Mouse (Mus musculus) erythroblast, embryonic 14.5 days (primary cell): Measurements from ENCODE around the gene Pitpnm1. TPM values are rescaled to one million over a fixed set of nuclear protein-coding genes. Genes with fewer than 3 reads are reported as not detected.

Experiments
- H3K27me3 ChIP-seq: 2 replicates; pipeline ENCODE4 v1.6.1; 2012; ENCODE audit warnings: inconsistent platforms; ENCODE audit not compliant: control insufficient read depth
- H3K36me3 ChIP-seq: 2 replicates; pipeline ENCODE4 v1.6.1; 2012; ENCODE audit warnings: mild to moderate bottlenecking, inconsistent platforms; ENCODE audit not compliant: control insufficient read depth
- H3K4me1 ChIP-seq: 2 replicates; pipeline ENCODE4 v1.6.1; 2012; ENCODE audit warnings: inconsistent platforms; ENCODE audit not compliant: control insufficient read depth
- H3K4me3 ChIP-seq: replicated peaks from 2 replicates; pipeline ENCODE3; 2012; ENCODE audit warnings: moderate library complexity, mild to moderate bottlenecking, inconsistent platforms
- H3K9me3 ChIP-seq: 2 replicates; pipeline ENCODE4 v1.6.1; 2012; ENCODE audit warnings: low read length, inconsistent platforms, mixed read lengths; ENCODE audit not compliant: control insufficient read depth
- GATA1 ChIP-seq: IDR thresholded peaks from 2 replicates; pipeline ENCODE4 v1.6.1; 2012; ENCODE audit warnings: low read length, inconsistent platforms, mixed read lengths
- TAL1 ChIP-seq: IDR thresholded peaks from 3 replicates; pipeline ENCODE4 v1.6.1; 2012; ENCODE audit warnings: low read length, inconsistent platforms, mixed read lengths
- polyA plus RNA-seq: library from polyadenylated mRNA; stranded (reverse); fragments of >175 nt; gene quantifications from 2 replicates; pipeline ENCODE4 v1.2.3, GENCODE M21; 2012

The Pitpnm1 gene
- polyA plus RNA-seq, 1 experiment: 0.94 TPM

DNA sequence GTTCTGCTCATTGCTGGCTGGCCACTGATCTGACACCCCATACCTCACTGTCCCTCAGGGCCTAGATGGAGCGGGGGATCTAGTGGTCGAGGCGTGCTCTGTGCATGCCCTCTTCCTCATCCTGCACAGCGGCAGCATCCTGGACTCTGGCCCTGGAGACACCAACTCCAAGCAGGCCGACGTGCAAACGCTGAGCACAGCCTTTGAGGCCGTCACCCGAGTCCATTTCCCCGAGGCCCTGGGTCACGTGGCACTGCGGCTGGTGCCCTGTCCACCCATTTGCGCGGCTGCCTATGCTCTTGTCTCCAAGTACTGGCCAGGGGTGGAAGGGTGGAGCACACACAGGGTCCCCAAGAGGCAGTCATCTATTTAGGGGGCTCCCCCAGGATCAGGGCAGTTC, 6.9 kb downstream of the Pitpnm1 start:
- Histone ChIP-seq H3K4me3 (no peak overlapping the region), H3K27me3 (peaks cover 24% of the 10 kb centered on the region), H3K9me3 (no peaks in the 10 kb centered on the region; the same call in 1 of the 2 replicates), H3K4me1 (peaks cover 3% of the 10 kb centered on the region), H3K36me3 (peaks cover 8% of the 10 kb centered on the region)
- TF ChIP-seq GATA1: no peak
- no peak for TF ChIP-seq TAL1

- no peaks in the 10 kb centered on the region for H3K9me3 ChIP-seq
- peaks cover 5% of the 10 kb centered on the region for H3K27me3 ChIP-seq
- H3K4me3 ChIP-seq: no peak overlapping the region
- H3K4me1 ChIP-seq: peaks cover 13% of the 10 kb centered on the region
- no peak for TF ChIP-seq GATA1
- TF ChIP-seq TAL1: no peak
- H3K36me3 ChIP-seq: peaks cover 26% of the 10 kb centered on the region
Observed at GRCm38 (mm10) chr19:4108535-4108934, 8.7 kb downstream of the Pitpnm1 start.

DNA sequence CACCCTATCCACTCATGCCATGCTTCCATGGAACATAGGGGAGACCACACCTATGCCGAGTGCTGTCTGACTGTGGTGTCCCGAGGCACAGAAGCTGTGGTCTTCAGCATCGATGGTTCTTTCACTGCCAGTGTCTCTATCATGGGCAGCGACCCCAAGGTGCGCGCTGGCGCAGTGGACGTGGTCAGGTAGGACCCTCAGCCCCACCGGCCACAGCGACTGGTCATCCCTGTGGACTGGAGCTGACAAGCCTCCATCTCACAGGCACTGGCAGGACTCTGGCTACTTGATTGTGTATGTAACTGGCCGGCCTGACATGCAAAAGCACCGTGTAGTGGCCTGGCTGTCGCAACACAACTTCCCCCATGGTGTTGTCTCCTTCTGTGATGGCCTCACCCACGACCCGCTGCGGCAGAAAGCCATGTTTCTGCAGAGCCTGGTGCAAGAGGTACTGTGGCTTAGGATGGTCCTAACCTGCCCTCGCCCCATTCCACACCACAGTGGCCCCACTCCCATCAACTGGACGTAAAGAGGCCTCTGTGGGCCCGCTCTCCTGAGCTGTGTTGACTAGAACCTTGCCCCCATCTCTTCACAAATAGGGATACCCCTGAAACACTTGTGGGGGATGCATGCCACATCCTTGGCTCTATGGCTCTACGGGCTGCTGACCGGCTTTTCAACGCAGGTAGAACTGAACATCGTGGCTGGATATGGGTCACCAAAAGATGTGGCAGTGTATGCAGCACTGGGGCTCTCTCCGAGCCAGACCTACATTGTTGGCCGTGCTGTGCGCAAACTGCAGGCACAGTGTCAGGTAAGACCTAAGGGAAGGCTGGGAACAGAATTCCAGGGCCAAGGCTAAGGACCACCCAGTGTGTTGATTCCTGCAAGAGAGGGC, 12.5 kb downstream of the Pitpnm1 start:
- no peaks in the 10 kb centered on the region for H3K27me3 ChIP-seq
- H3K4me3 ChIP-seq: no peak overlapping the region
- no peaks in the 10 kb centered on the region for H3K9me3 ChIP-seq
- H3K4me1 ChIP-seq: peaks cover 28% of the 10 kb centered on the region
- H3K36me3 ChIP-seq: peaks cover 62% of the 10 kb centered on the region
- TF ChIP-seq TAL1 (no peak), GATA1 (no peak)

GRCm38 (mm10) chr19:4113186-4113805, 13.5 kb downstream of the Pitpnm1 start:
- H3K27me3 ChIP-seq: no peaks in the 10 kb centered on the region
- H3K4me1 ChIP-seq: peaks cover 30% of the 10 kb centered on the region
- H3K36me3 ChIP-seq: peaks cover 72% of the 10 kb centered on the region
- no peaks in the 10 kb centered on the region for H3K9me3 ChIP-seq
- peak overlapping the region; percentile 29 for H3K4me3 ChIP-seq
- TF ChIP-seq TAL1 (0 out of 3 replicates have a peak, but pooled peaks have one; percentile 20), GATA1 (no peak)

- peaks cover 32% of the 10 kb centered on the region for H3K4me1 ChIP-seq
- H3K4me3 ChIP-seq: peak overlapping the region; percentile 29
- TF ChIP-seq TAL1: no peak
- no peaks in the 10 kb centered on the region for H3K9me3 ChIP-seq
- H3K27me3 ChIP-seq: no peaks in the 10 kb centered on the region
- H3K36me3 ChIP-seq: peaks cover 75% of the 10 kb centered on the region
Observed at GRCm38 (mm10) chr19:4113806-4114230, 14.0 kb downstream of the Pitpnm1 start.

DNA sequence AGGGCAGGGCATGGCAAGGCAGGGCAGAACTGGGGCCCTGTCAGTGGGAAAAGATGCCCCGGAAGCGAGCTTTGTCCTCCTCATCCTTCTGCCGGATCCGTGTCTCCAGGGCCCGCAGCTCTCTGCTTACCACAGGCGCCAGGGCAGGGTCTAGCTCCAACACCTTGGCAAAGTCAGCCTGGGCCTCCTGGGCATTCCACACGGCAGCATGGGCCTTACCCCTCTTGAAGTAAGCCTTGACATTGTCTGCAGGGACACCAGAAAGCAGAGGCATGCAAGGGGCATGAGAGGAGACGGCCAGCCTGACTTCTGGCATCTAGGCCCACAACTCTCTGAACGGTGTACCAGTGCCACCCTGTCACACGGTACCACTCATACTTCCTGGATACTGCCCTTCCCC, 14.8 kb downstream of the Pitpnm1 start:
- Histone ChIP-seq H3K9me3 (no peaks in the 10 kb centered on the region), H3K4me1 (peaks cover 35% of the 10 kb centered on the region), H3K27me3 (no peaks in the 10 kb centered on the region), H3K4me3 (no peak overlapping the region), H3K36me3 (peaks cover 78% of the 10 kb centered on the region)
- TF ChIP-seq GATA1 (no peak), TAL1 (no peak)

- no peaks in the 10 kb centered on the region for H3K9me3 ChIP-seq
- H3K4me3 ChIP-seq: no peak overlapping the region
- peaks cover 81% of the 10 kb centered on the region for H3K36me3 ChIP-seq
- TF ChIP-seq GATA1: no peak
- TF ChIP-seq TAL1: no peak
- H3K4me1 ChIP-seq: peaks cover 41% of the 10 kb centered on the region
- no peaks in the 10 kb centered on the region for H3K27me3 ChIP-seq
Observed at GRCm38 (mm10) chr19:4115144-4115543, 15.3 kb downstream of the Pitpnm1 start.

GRCm38 (mm10) chr19:4115816-4116215, 16.0 kb downstream of the Pitpnm1 start:
- TF ChIP-seq TAL1: no peak
- no peak for TF ChIP-seq GATA1
- Histone ChIP-seq H3K4me1 (peaks cover 44% of the 10 kb centered on the region), H3K36me3 (peaks cover 83% of the 10 kb centered on the region), H3K4me3 (no peak overlapping the region), H3K9me3 (peaks cover under 1% of the 10 kb centered on the region; the same call in 1 of the 2 replicates), H3K27me3 (no peaks in the 10 kb centered on the region)

DNA sequence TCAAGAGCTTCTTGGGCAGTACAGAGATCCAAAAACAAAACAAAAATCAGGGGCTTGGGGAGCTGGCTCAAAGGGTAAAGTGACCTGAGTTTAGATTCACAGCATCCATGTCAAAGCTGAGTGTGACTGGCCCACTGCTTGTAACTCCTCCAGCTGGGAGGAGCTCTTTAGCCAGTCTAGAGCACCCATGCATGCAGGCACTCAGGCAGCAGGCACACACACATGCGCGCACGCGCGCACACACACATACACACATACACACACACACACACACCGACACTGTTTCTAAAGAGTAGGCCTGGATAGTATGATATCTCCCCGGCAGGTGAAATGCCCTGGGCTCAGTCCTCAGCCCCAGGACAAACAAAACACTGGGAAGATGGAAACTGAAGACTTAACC, 17.2 kb downstream of the Pitpnm1 start:
- Histone ChIP-seq H3K36me3 (peaks cover 74% of the 10 kb centered on the region), H3K27me3 (no peaks in the 10 kb centered on the region), H3K4me1 (peaks cover 56% of the 10 kb centered on the region), H3K9me3 (peaks cover 4% of the 10 kb centered on the region), H3K4me3 (no peak overlapping the region)
- TF ChIP-seq GATA1 (no peak), TAL1 (no peak)

DNA sequence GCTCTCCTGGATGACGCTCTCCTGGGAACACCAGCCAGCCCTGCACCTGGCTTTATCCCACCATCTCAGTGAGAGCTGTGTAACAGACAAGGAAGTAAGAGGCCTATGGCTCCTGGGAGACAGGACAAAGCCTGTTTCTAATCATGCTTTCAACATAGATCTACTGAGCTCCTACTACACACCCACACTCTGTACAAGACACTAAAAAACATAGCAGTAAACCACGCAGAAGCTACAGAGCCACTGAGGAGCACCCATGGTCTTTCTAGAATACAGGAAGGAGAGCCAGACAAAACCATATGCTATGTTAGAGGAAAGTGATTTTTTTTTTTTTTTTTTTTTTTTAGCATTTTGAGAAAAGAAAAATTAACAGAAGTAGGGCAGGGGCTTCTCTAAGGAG, 18.6 kb downstream of the Pitpnm1 start:
- Histone ChIP-seq H3K4me1 (peaks cover 62% of the 10 kb centered on the region), H3K4me3 (no peak overlapping the region), H3K36me3 (peaks cover 61% of the 10 kb centered on the region), H3K9me3 (peaks cover 4% of the 10 kb centered on the region), H3K27me3 (no peaks in the 10 kb centered on the region)
- TF ChIP-seq TAL1: no peak
